Mouse (Mus musculus) lung, embryonic 14.5 days (tissue): ENCODE measurements around the gene Smco4. TPM values are rescaled to one million over a fixed set of nuclear protein-coding genes. Genes with fewer than 3 reads are reported as not detected.

ENCODE experiments used
- ATAC-seq: fragments of 200-750 bp; cut with Nextera tagmentation; 2 replicates; pipeline ENCODE4 v1.8.0; 2017; ENCODE audit warnings: mild to moderate bottlenecking, moderate TSS enrichment, moderate library complexity; ENCODE audit not compliant: insufficient read depth
- DNase-seq: peaks from one replicate; pipeline ENCODE4 v3.0.0-alpha.2; 2015
- H3K27ac ChIP-seq: fragments of 300-500 bp; sonication (generic); 2 replicates; pipeline ENCODE4 v1.5.1; 2014; ENCODE audit warnings: low read depth, mild to moderate bottlenecking, moderate library complexity
- H3K27me3 ChIP-seq: fragments of 300-500 bp; sonication (generic); 2 replicates; pipeline ENCODE4 v1.6.1; 2014; ENCODE audit warnings: low read length, control low read depth; ENCODE audit not compliant: insufficient read depth
- H3K36me3 ChIP-seq: fragments of 300-500 bp; sonication (generic); 2 replicates; pipeline ENCODE4 v1.6.1; 2014; ENCODE audit warnings: control low read depth; ENCODE audit not compliant: insufficient read depth
- H3K4me1 ChIP-seq: fragments of 300-500 bp; sonication (generic); 2 replicates; pipeline ENCODE4 v1.6.1; 2014; ENCODE audit warnings: antibody characterized with exemption, control low read depth; ENCODE audit not compliant: insufficient read depth
- H3K4me2 ChIP-seq: fragments of 300-500 bp; sonication (generic); 2 replicates; pipeline ENCODE4 v1.6.1; 2014; ENCODE audit warnings: mild to moderate bottlenecking
- H3K4me3 ChIP-seq: fragments of 300-500 bp; sonication (generic); 2 replicates; pipeline ENCODE4 v1.5.1; 2014; ENCODE audit warnings: low read depth, low read length
- H3K9ac ChIP-seq: fragments of 300-500 bp; sonication (generic); 2 replicates; pipeline ENCODE4 v1.6.1; 2014
- H3K9me3 ChIP-seq: fragments of 300-500 bp; sonication (generic); 2 replicates; pipeline ENCODE4 v1.6.1; 2016; ENCODE audit warnings: low read depth, low read length, control low read depth
- CTCF ChIP-seq: IDR thresholded peaks from 2 replicates; pipeline ENCODE4 v1.5.1; 2016; ENCODE audit warnings: antibody characterized with exemption, low read depth
- WGBS: fragments of 180-500 bp; shearing (Covaris S2); extraction: QIAGEN DNeasy Blood & Tissue Kit; methylation state at CpG from one replicate; pipeline ENCODE4 v1.1.7; 2014; 5-methylcytosine and 5-hydroxymethylcytosine counted together
- polyA plus RNA-seq: library from polyadenylated mRNA; unstranded; fragments of >200 nt; fragmentation: Nextera tagmentation; extraction: Ambion mirVana; gene quantifications from 2 replicates; pipeline ENCODE4 v1.2.1, GENCODE M21; 2014

Gene Smco4
- polyA plus RNA-seq, 1 experiment from 2014 or later, result 3.9 TPM

DNA sequence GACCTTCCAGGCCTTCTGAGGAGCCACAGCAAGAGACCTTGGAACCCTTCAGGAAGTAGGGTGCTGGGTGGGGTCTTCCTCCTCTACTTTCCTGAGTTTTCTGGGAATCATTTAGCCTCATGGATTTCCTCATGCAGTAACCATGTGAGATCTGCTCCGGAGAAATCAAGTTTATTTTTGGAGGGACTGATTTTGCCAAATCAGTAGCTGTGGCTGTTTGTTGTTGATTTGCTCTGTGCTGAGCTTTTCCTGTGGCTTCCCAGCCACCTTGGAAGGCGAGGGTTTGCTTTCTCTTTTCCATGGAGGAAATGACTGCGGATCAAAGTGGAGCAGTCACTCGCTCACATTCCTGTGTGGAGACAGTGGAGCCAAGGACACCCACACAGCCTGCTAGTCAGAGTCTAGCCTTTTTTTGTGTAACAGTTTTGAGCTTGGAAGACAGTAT, 14.2 kb downstream of the Smco4 start:
- H3K27ac ChIP-seq, result peak overlapping the region; percentile 24; the same call in 1 of the 2 replicates

DNA sequence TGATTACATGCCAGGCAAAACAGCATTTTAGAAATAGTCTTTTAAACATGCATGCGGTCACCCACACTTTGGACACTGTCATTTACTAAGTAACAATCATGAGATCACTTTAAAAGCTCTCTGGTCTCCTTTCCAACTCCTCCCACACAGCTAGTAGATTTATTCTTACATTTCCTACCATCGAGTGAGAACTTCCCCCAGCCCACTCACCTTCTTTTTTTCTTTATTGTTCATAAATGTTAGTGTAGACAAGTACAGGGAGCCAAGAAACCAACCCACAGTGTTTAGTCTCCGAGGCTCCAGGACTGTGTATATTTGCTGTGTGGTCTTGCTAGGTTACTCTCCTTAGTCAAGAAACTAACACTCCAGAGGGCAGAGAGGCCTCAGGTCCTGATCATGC, 16.1 kb downstream of the Smco4 start:
- H3K36me3 ChIP-seq, result no peaks in the 10 kb centered on the region
- WGBS, result 39% methylated on average over 3 of the region's 3 CpGs
- peak overlapping the region; percentile 20; the same call in 1 of the 2 replicates for H3K27ac ChIP-seq
- TF ChIP-seq CTCF, result no peak
- DNase-seq (no peak), ATAC-seq (no peak)
- no peak overlapping the region for H3K9ac ChIP-seq
- H3K4me3 ChIP-seq, result no peak overlapping the region
- no peak overlapping the region for H3K4me2 ChIP-seq
- no peaks in the 10 kb centered on the region for H3K27me3 ChIP-seq
- no peaks in the 10 kb centered on the region for H3K9me3 ChIP-seq
- peaks cover 20% of the 10 kb centered on the region for H3K4me1 ChIP-seq

More for the DNA sequence above, 14.2 kb downstream of the Smco4 start:
- TF ChIP-seq CTCF, result no peak
- ATAC-seq (peak; percentile 44; the same call in 1 of the 2 replicates), DNase-seq (peak; percentile 36)
- H3K27me3 ChIP-seq, result no peaks in the 10 kb centered on the region
- no peaks in the 10 kb centered on the region for H3K9me3 ChIP-seq
- H3K4me1 ChIP-seq, result peaks cover 29% of the 10 kb centered on the region
- no peak overlapping the region for H3K4me2 ChIP-seq
- no peak overlapping the region for H3K9ac ChIP-seq
- H3K4me3 ChIP-seq, result no peak overlapping the region
- H3K36me3 ChIP-seq, result no peaks in the 10 kb centered on the region
- WGBS, result 44% methylated on average over 4 of the region's 4 CpGs

DNA sequence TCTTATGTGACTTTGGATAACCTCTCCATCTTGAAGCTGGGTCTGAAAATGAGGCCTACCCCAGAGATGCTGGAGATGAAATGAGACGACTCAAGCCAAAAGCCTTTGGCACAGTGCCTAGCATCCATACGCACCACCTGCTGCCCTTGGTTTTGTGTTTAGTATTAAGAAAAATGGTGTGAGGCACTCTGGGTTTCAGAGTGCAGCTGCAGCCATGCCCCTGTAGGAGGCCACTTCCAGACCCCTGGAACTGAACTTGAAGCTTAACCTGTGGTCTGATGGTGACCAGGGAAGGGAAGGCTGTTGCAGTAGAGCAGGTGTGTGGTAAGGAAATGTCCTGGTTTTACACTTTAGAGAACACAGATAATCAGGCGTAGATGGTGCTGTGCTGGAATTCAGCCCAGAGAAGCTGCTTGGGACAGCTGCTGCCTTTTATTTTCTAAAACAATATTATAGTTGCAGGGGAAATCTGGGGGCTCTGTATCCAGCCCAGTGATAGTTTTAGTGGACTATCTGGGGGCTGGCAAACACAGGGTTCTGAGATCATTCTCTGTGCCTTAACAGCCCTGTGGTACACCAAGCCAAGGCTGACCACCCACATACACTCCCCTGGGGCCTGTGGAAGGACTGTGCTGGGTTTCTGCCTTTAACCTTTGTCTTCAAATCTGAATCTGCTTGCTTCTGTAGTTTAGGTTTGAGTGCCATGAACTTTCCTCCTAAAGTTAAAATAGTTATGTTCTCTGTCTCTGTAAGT, 17.5 kb downstream of the Smco4 start:
- H3K4me1 ChIP-seq, result peaks cover 15% of the 10 kb centered on the region
- 35% methylated on average over 3 of the region's 3 CpGs for WGBS
- H3K36me3 ChIP-seq, result no peaks in the 10 kb centered on the region
- H3K27ac ChIP-seq, result no peak overlapping the region
- DNase-seq (no peak), ATAC-seq (no peak)
- no peak overlapping the region for H3K9ac ChIP-seq
- H3K9me3 ChIP-seq, result no peaks in the 10 kb centered on the region
- no peaks in the 10 kb centered on the region for H3K27me3 ChIP-seq
- no peak overlapping the region for H3K4me2 ChIP-seq
- H3K4me3 ChIP-seq, result no peak overlapping the region
- TF ChIP-seq CTCF, result 0 out of 2 replicates have a peak, but pooled peaks have one; percentile 15

GRCm38 (mm10) chr9:15512918-15513317, 19.7 kb downstream of the Smco4 start:
- H3K9me3 ChIP-seq, result no peaks in the 10 kb centered on the region
- H3K4me2 ChIP-seq, result no peak overlapping the region
- no peak overlapping the region for H3K4me3 ChIP-seq
- no peak overlapping the region for H3K9ac ChIP-seq
- peak overlapping the region; percentile 21; the same call in 1 of the 2 replicates for H3K27ac ChIP-seq
- 32% methylated on average over 7 of the region's 7 CpGs for WGBS
- no peaks in the 10 kb centered on the region for H3K27me3 ChIP-seq
- ATAC-seq, result peak; percentile 33; the same call in 1 of the 2 replicates
- H3K36me3 ChIP-seq, result no peaks in the 10 kb centered on the region
- peaks cover 3% of the 10 kb centered on the region for H3K4me1 ChIP-seq
- TF ChIP-seq CTCF, result no peak
- no peak for DNase-seq

- Histone ChIP-seq H3K36me3 (no peaks in the 10 kb centered on the region), H3K27ac (no peak overlapping the region), H3K4me3 (no peak overlapping the region), H3K9me3 (no peaks in the 10 kb centered on the region), H3K4me1 (no peaks in the 10 kb centered on the region), H3K4me2 (no peak overlapping the region), H3K9ac (no peak overlapping the region), H3K27me3 (no peaks in the 10 kb centered on the region)
- no peak for TF ChIP-seq CTCF
- 72% methylated on average over 2 of the region's 2 CpGs for WGBS
- DNase-seq (no peak), ATAC-seq (no peak)
Measured at GRCm38 (mm10) chr9:15516007-15516406, 22.8 kb downstream of the Smco4 start.

DNA sequence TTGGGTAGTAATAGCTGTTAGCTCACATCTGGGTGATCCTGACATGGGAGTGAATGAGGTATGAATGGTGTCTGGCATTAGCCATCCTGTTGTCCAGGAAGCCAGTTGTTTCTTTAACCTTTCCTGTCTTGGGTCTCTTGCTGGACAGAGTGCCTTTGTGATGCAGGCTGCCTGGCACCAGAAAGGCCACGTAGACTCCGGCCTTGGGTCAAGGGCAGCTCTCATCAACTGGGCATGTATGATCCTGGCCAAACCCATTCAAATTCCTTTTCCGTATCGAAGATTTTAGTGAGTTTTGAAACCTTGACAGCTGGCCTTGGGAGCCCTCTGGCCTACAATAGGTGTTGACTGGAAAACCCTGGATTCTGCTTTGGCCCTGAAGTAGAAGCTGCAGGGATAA, 24.7 kb downstream of the Smco4 start:
- H3K4me1 ChIP-seq, result no peaks in the 10 kb centered on the region

DNA sequence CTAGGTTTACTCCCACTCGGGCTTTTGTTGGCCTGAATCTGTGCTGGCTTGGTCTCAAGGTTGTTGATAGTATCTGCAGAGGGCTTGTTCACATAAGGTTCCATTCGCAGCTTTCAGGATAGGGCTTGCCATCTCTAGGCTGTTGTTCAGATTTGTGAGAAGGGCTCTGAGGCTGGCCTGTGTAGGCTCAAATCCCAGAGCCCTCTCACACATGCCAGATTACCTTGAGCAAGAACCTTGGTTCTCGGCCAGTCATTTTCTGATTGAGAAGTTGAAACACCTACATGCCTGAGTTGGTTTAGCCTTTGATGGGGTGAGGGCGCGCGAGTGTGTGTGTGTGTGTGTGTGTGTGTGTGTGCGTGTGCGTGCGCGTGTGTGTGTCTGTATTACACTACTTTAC, 29.1 kb downstream of the Smco4 start:
- peaks cover 29% of the 10 kb centered on the region; the same call in 1 of the 2 replicates for H3K4me1 ChIP-seq
- H3K9ac ChIP-seq, result no peak overlapping the region

More for the DNA sequence above, 24.7 kb downstream of the Smco4 start:
- no peak overlapping the region for H3K9ac ChIP-seq
- H3K4me2 ChIP-seq, result no peak overlapping the region
- no peak for DNase-seq
- H3K27ac ChIP-seq, result no peak overlapping the region
- TF ChIP-seq CTCF, result no peak
- WGBS, result 76% methylated on average over 4 of the region's 4 CpGs
- H3K4me3 ChIP-seq, result no peak overlapping the region
- H3K36me3 ChIP-seq, result no peaks in the 10 kb centered on the region
- H3K27me3 ChIP-seq, result no peaks in the 10 kb centered on the region
- no peak for ATAC-seq
- H3K9me3 ChIP-seq, result no peaks in the 10 kb centered on the region

More for the DNA sequence above, 29.1 kb downstream of the Smco4 start:
- H3K27me3 ChIP-seq, result no peaks in the 10 kb centered on the region
- DNase-seq, result no peak
- 89% methylated on average over 10 of the region's 10 CpGs for WGBS
- H3K36me3 ChIP-seq, result no peaks in the 10 kb centered on the region
- H3K9me3 ChIP-seq, result no peaks in the 10 kb centered on the region
- TF ChIP-seq CTCF, result no peak
- H3K4me3 ChIP-seq, result no peak overlapping the region
- ATAC-seq, result no peak
- H3K4me2 ChIP-seq, result no peak overlapping the region
- no peak overlapping the region for H3K27ac ChIP-seq
